Mouse (Mus musculus) brain, embryonic 14.5 days (tissue): ENCODE data around the gene Grn.

Experiments
- CTCF ChIP-seq: fragments of 200-500 bp; IDR thresholded peaks from 2 replicates; pipeline ENCODE4 v1.5.1; 2012; ENCODE audit warnings: inconsistent platforms, mild to moderate bottlenecking, moderate library complexity, borderline replicate concordance; ENCODE audit not compliant: insufficient read depth, insufficient read length; ENCODE audit errors: extremely low read depth
- POLR2A ChIP-seq: fragments of 200-500 bp; IDR thresholded peaks from 2 replicates; pipeline ENCODE4 v1.6.1; 2012; ENCODE audit warnings: mild to moderate bottlenecking, inconsistent platforms, borderline replicate concordance; ENCODE audit not compliant: poor library complexity, insufficient read depth, insufficient read length, severe bottlenecking; ENCODE audit errors: extremely low read depth

DNA sequence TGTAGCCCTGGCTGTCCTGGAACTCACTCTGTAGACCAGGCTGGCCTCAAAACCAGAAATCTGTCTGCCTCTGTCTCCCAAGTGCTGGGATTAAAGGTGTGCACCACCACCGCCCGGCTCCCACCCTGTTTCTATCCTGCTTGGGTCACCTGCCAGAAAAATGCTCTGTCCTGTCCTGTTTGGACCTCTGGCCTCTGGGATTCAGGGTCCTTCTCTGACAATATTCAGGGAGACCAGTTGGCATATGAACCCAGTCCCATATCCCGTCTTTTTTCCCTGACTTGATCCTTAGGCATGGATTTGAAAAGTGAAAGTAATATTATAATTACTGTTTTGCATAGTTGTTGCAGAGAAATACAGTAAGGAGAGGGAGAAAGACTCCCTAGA, 1.6 kb downstream of the Grn start:
- TF ChIP-seq CTCF = no peak
- TF ChIP-seq POLR2A = no peak
